Mouse (Mus musculus) intestine, postnatal 0 days (tissue): Measurements from ENCODE around the gene Srrt. TPM values are rescaled to one million over a fixed set of nuclear protein-coding genes. Genes with fewer than 3 reads are reported as not detected.
A peak's percentile ranks its signal among the peaks of the same experiment; 100 is the strongest.

Source experiments
- ATAC-seq: fragments of 200-750 bp; cut with Nextera tagmentation; 2 replicates; pipeline ENCODE4 v1.8.0; 2017; ENCODE audit warnings: mild to moderate bottlenecking, moderate TSS enrichment, moderate library complexity
- H3K27ac ChIP-seq: fragments of 300-500 bp; sonication (generic); 2 replicates; pipeline ENCODE4 v1.5.1; 2014; ENCODE audit warnings: mild to moderate bottlenecking, low read depth, low read length, moderate library complexity
- H3K27me3 ChIP-seq: fragments of 300-500 bp; sonication (generic); replicated peaks from 2 replicates; pipeline ENCODE4 v1.6.1; 2014; ENCODE audit warnings: low read length, mixed read lengths; ENCODE audit not compliant: control insufficient read depth, insufficient read depth
- H3K36me3 ChIP-seq: fragments of 300-500 bp; sonication (generic); 2 replicates; pipeline ENCODE4 v1.6.1; 2014; ENCODE audit warnings: mild to moderate bottlenecking, moderate library complexity; ENCODE audit not compliant: control insufficient read depth, insufficient read depth
- H3K4me1 ChIP-seq: fragments of 300-500 bp; sonication (generic); replicated peaks from 2 replicates; pipeline ENCODE4 v1.6.1; 2014; ENCODE audit warnings: antibody characterized with exemption, low read length, mixed read lengths; ENCODE audit not compliant: control insufficient read depth, insufficient read depth
- H3K4me2 ChIP-seq: fragments of 300-500 bp; sonication (generic); replicated peaks from 2 replicates; pipeline ENCODE4 v1.6.1; 2014; ENCODE audit warnings: low read depth, mild to moderate bottlenecking, moderate library complexity
- H3K4me3 ChIP-seq: fragments of 300-500 bp; sonication (generic); 2 replicates; pipeline ENCODE4 v1.5.1; 2014; ENCODE audit warnings: low read depth, low read length
- H3K9ac ChIP-seq: fragments of 300-500 bp; sonication (generic); 2 replicates; pipeline ENCODE4 v1.6.1; 2014; ENCODE audit warnings: mild to moderate bottlenecking, low read depth, low read length
- H3K9me3 ChIP-seq: fragments of 300-500 bp; sonication (generic); 2 replicates; pipeline ENCODE4 v1.6.1; 2016; ENCODE audit warnings: mixed run types; ENCODE audit not compliant: control insufficient read depth
- CTCF ChIP-seq: sonication (generic); IDR thresholded peaks from 2 replicates; pipeline ENCODE4 v1.5.1; 2016; ENCODE audit warnings: low read depth, mild to moderate bottlenecking, control low read depth, antibody characterized with exemption, moderate library complexity
- WGBS: fragments of 180-500 bp; shearing (Covaris S2); extraction: QIAGEN DNeasy Blood & Tissue Kit; methylation state at CpG from one replicate; pipeline ENCODE4 v1.1.7; 2014; 5-methylcytosine and 5-hydroxymethylcytosine counted together
- polyA plus RNA-seq: library from polyadenylated mRNA; unstranded; fragments of >200 nt; fragmentation: Nextera tagmentation; extraction: Ambion mirVana; gene quantifications from 2 replicates; pipeline ENCODE4 v1.2.1, GENCODE M21; 2015

The Srrt gene
- polyA plus RNA-seq, 1 experiment from 2014 or later = 31.3 TPM

GRCm38 (mm10) chr5:137315084-137315903 is 7.8 kb upstream of the Srrt start:
- ATAC-seq = 0 out of 2 replicates have a peak, but pooled peaks have one; percentile 6

GRCm38 (mm10) chr5:137314193-137315083 is 7.0 kb upstream of the Srrt start, which contains the start of gene Trip6:
Trip6 (minus strand) TSS chr5:137314404.
- H3K27me3 ChIP-seq = no peaks in the 10 kb centered on the region
- no peaks in the 10 kb centered on the region for H3K9me3 ChIP-seq
- H3K36me3 ChIP-seq = peaks cover 14% of the 10 kb centered on the region
- WGBS = 19% methylated on average over 30 of the region's 30 CpGs
- H3K4me1 ChIP-seq = peaks cover 28% of the 10 kb centered on the region
- peak within 1 kb of the TSS; percentile 75 for H3K9ac ChIP-seq
- peak; percentile 65 for ATAC-seq
- peak; percentile 53 for TF ChIP-seq CTCF
- H3K4me3 ChIP-seq = peak within 1 kb of the TSS; percentile 61
- peak within 1 kb of the TSS; percentile 86 for H3K4me2 ChIP-seq
- peak within 1 kb of the TSS; percentile 89 for H3K27ac ChIP-seq

More at GRCm38 (mm10) chr5:137315084-137315903, 7.8 kb upstream of the Srrt start:
- Histone ChIP-seq H3K27ac (peak overlapping the region; percentile 89; the same call in 1 of the 2 replicates), H3K4me3 (no peak overlapping the region), H3K27me3 (no peaks in the 10 kb centered on the region), H3K36me3 (peaks cover 6% of the 10 kb centered on the region), H3K4me2 (peak overlapping the region; percentile 86), H3K9me3 (no peaks in the 10 kb centered on the region), H3K4me1 (peaks cover 28% of the 10 kb centered on the region), H3K9ac (no peak overlapping the region)
- TF ChIP-seq CTCF = peak; percentile 79
- WGBS = 45% methylated on average over 30 of the region's 30 CpGs

- no peaks in the 10 kb centered on the region for H3K9me3 ChIP-seq
- H3K36me3 ChIP-seq = peaks cover 22% of the 10 kb centered on the region
- peak overlapping the region; percentile 61 for H3K4me3 ChIP-seq
- WGBS = under 1% methylated on average over 22 of the region's 22 CpGs
- H3K27ac ChIP-seq = peak overlapping the region; percentile 89
- H3K27me3 ChIP-seq = no peaks in the 10 kb centered on the region
- no peak for TF ChIP-seq CTCF
- ATAC-seq = peak; percentile 11; the same call in 1 of the 2 replicates
- H3K9ac ChIP-seq = peak overlapping the region; percentile 75
- peak overlapping the region; percentile 86 for H3K4me2 ChIP-seq
- peaks cover 28% of the 10 kb centered on the region for H3K4me1 ChIP-seq
Observed at GRCm38 (mm10) chr5:137313466-137314192, 6.2 kb upstream of the Srrt start.

- WGBS = 92% methylated on average over 4 of the region's 4 CpGs
- Histone ChIP-seq H3K27me3 (no peaks in the 10 kb centered on the region), H3K27ac (0 out of 2 replicates have a peak overlapping the region, but pooled peaks have one; percentile 97), H3K4me3 (no peak overlapping the region), H3K4me1 (peaks cover 10% of the 10 kb centered on the region; the same call in 1 of the 2 replicates), H3K9me3 (no peaks in the 10 kb centered on the region), H3K4me2 (peak overlapping the region; percentile 74), H3K36me3 (peaks cover 33% of the 10 kb centered on the region), H3K9ac (peak overlapping the region; percentile 88; the same call in 1 of the 2 replicates)
- ATAC-seq = no peak
- peak; percentile 27 for TF ChIP-seq CTCF
Observed at GRCm38 (mm10) chr5:137308356-137308755, 882 bp upstream of the Srrt start.

GRCm38 (mm10) chr5:137306439-137307005 is 952 bp downstream of the Srrt start:
- Histone ChIP-seq H3K4me2 (peak overlapping the region; percentile 74), H3K36me3 (peaks cover 51% of the 10 kb centered on the region), H3K27me3 (no peaks in the 10 kb centered on the region), H3K4me3 (peak overlapping the region; percentile 94), H3K9me3 (no peaks in the 10 kb centered on the region), H3K9ac (peak overlapping the region; percentile 88), H3K4me1 (peaks cover 3% of the 10 kb centered on the region; the same call in 1 of the 2 replicates), H3K27ac (peak overlapping the region; percentile 97)
- 9% methylated on average over 12 of the region's 12 CpGs for WGBS
- ATAC-seq = no peak
- TF ChIP-seq CTCF = no peak
